Mouse (Mus musculus): Measurements from ENCODE around the gene Sgca. TPM values are rescaled to one million over a fixed set of nuclear protein-coding genes. Genes with fewer than 3 reads are reported as not detected.

The Sgca gene
- polyA plus RNA-seq, 1 experiment, result not detected

- 0 out of 2 replicates have a peak, but pooled peaks cover 5% of the 10 kb centered on the region for H3K4me1 ChIP-seq (ENCODE audit: control insufficient read depth, insufficient read depth, low read length)
- peak overlapping the region; percentile 87 for H3K27ac ChIP-seq (ENCODE audit: insufficient read depth, low read length)
- TF ChIP-seq POLR2A (IDR thresholded peaks at IDR 0.05; ENCODE audit: low read depth, low read length), result peak; percentile 35; the same call in 1 of the 2 replicates
- TF ChIP-seq CTCF (IDR thresholded peaks at IDR 0.05; ENCODE audit: borderline replicate concordance, insufficient read depth, low read length), result 0 out of 2 replicates have a peak, but pooled peaks have one; percentile 5
- H3K4me3 ChIP-seq (ENCODE audit: insufficient read depth, low read length), result no peak overlapping the region; the same call in 1 of the 2 replicates
These were observed 35.0 kb downstream of the Sgca start for GRCm38 (mm10) chr11:94941121-94941520.

GRCm38 (mm10) chr11:94939280-94939679 is 36.8 kb downstream of the Sgca start:
- peak; percentile 66; the same call in 1 of the 2 replicates for TF ChIP-seq CTCF (IDR thresholded peaks at IDR 0.05; ENCODE audit: borderline replicate concordance, insufficient read depth, low read length)
- TF ChIP-seq POLR2A (IDR thresholded peaks at IDR 0.05; ENCODE audit: low read depth, low read length), result peak; percentile 57; the same call in 1 of the 2 replicates
- Histone ChIP-seq H3K4me3 (ENCODE audit: insufficient read depth, low read length) (peak overlapping the region; percentile 90), H3K27ac (ENCODE audit: insufficient read depth, low read length) (peak overlapping the region; percentile 87), H3K4me1 (ENCODE audit: control insufficient read depth, insufficient read depth, low read length) (peaks cover 4% of the 10 kb centered on the region)

GRCm38 (mm10) chr11:94938296-94938695 is 37.8 kb downstream of the Sgca start:
- no peak; the same call in 1 of the 2 replicates for TF ChIP-seq POLR2A (IDR thresholded peaks at IDR 0.05; ENCODE audit: low read depth, low read length)
- no peak for TF ChIP-seq CTCF (IDR thresholded peaks at IDR 0.05; ENCODE audit: borderline replicate concordance, insufficient read depth, low read length)
- peaks cover 9% of the 10 kb centered on the region for H3K4me1 ChIP-seq (ENCODE audit: control insufficient read depth, insufficient read depth, low read length)
- H3K27ac ChIP-seq (ENCODE audit: insufficient read depth, low read length), result peak overlapping the region; percentile 87
- H3K4me3 ChIP-seq (ENCODE audit: insufficient read depth, low read length), result peak overlapping the region; percentile 90

- TF ChIP-seq CTCF (IDR thresholded peaks at IDR 0.05; ENCODE audit: borderline replicate concordance, insufficient read depth, low read length) (no peak), POLR2A (IDR thresholded peaks at IDR 0.05; ENCODE audit: low read depth, low read length) (peak; percentile 66)
- H3K4me1 ChIP-seq (ENCODE audit: control insufficient read depth, insufficient read depth, low read length), result peaks cover 10% of the 10 kb centered on the region
- H3K27ac ChIP-seq (ENCODE audit: insufficient read depth, low read length), result peak overlapping the region; percentile 87
- H3K4me3 ChIP-seq (ENCODE audit: insufficient read depth, low read length), result peak overlapping the region; percentile 90
These were observed 38.3 kb downstream of the Sgca start for GRCm38 (mm10) chr11:94937787-94938186.

GRCm38 (mm10) chr11:94937335-94937781 is 38.8 kb downstream of the Sgca start:
- peaks cover 11% of the 10 kb centered on the region for H3K4me1 ChIP-seq (ENCODE audit: control insufficient read depth, insufficient read depth, low read length)
- peak overlapping the region; percentile 90 for H3K4me3 ChIP-seq (ENCODE audit: insufficient read depth, low read length)
- peak; percentile 19; the same call in 1 of the 2 replicates for TF ChIP-seq POLR2A (IDR thresholded peaks at IDR 0.05; ENCODE audit: low read depth, low read length)
- TF ChIP-seq CTCF (IDR thresholded peaks at IDR 0.05; ENCODE audit: borderline replicate concordance, insufficient read depth, low read length), result no peak
- peak overlapping the region; percentile 87 for H3K27ac ChIP-seq (ENCODE audit: insufficient read depth, low read length)

GRCm38 (mm10) chr11:94936851-94937295 is 39.3 kb downstream of the Sgca start:
- TF ChIP-seq CTCF (IDR thresholded peaks at IDR 0.05; ENCODE audit: borderline replicate concordance, insufficient read depth, low read length) (peak; percentile 65; the same call in 1 of the 2 replicates), POLR2A (IDR thresholded peaks at IDR 0.05; ENCODE audit: low read depth, low read length) (peak; percentile 72)
- Histone ChIP-seq H3K4me1 (ENCODE audit: control insufficient read depth, insufficient read depth, low read length) (peaks cover 11% of the 10 kb centered on the region), H3K4me3 (ENCODE audit: insufficient read depth, low read length) (peak overlapping the region; percentile 90), H3K27ac (ENCODE audit: insufficient read depth, low read length) (peak overlapping the region; percentile 87)

GRCm38 (mm10) chr11:94936045-94936444 is 40.1 kb downstream of the Sgca start, which contains the start of gene Col1a1:
Col1a1 (plus strand) TSS chr11:94936224.
- peak within 1 kb of the TSS; percentile 97 for H3K27ac ChIP-seq (ENCODE audit: insufficient read depth, low read length)
- peak; percentile 99 for TF ChIP-seq POLR2A (IDR thresholded peaks at IDR 0.05; ENCODE audit: low read depth, low read length)
- TF ChIP-seq CTCF (IDR thresholded peaks at IDR 0.05; ENCODE audit: borderline replicate concordance, insufficient read depth, low read length), result no peak
- H3K4me1 ChIP-seq (ENCODE audit: control insufficient read depth, insufficient read depth, low read length), result peaks cover 11% of the 10 kb centered on the region
- H3K4me3 ChIP-seq (ENCODE audit: insufficient read depth, low read length), result peak within 1 kb of the TSS; percentile 90

GRCm38 (mm10) chr11:94934526-94934925 is 41.6 kb downstream of the Sgca start:
- peaks cover 20% of the 10 kb centered on the region for H3K4me1 ChIP-seq (ENCODE audit: control insufficient read depth, insufficient read depth, low read length)
- no peak overlapping the region for H3K4me3 ChIP-seq (ENCODE audit: insufficient read depth, low read length)
- peak overlapping the region; percentile 99 for H3K27ac ChIP-seq (ENCODE audit: insufficient read depth, low read length)
- no peak for TF ChIP-seq CTCF (IDR thresholded peaks at IDR 0.05; ENCODE audit: borderline replicate concordance, insufficient read depth, low read length)
- no peak for TF ChIP-seq POLR2A (IDR thresholded peaks at IDR 0.05; ENCODE audit: low read depth, low read length)

- H3K4me1 ChIP-seq (ENCODE audit: control insufficient read depth, insufficient read depth, low read length), result peaks cover 21% of the 10 kb centered on the region
- peak overlapping the region; percentile 99 for H3K27ac ChIP-seq (ENCODE audit: insufficient read depth, low read length)
- H3K4me3 ChIP-seq (ENCODE audit: insufficient read depth, low read length), result no peak overlapping the region
- TF ChIP-seq CTCF (IDR thresholded peaks at IDR 0.05; ENCODE audit: borderline replicate concordance, insufficient read depth, low read length), result no peak
- TF ChIP-seq POLR2A (IDR thresholded peaks at IDR 0.05; ENCODE audit: low read depth, low read length), result peak; percentile 60; the same call in 1 of the 2 replicates
These were observed 42.5 kb downstream of the Sgca start for GRCm38 (mm10) chr11:94933584-94933983.

- Histone ChIP-seq H3K4me1 (ENCODE audit: control insufficient read depth, insufficient read depth, low read length) (peaks cover 28% of the 10 kb centered on the region), H3K4me3 (ENCODE audit: insufficient read depth, low read length) (no peak overlapping the region)
- TF ChIP-seq POLR2A (IDR thresholded peaks at IDR 0.05; ENCODE audit: low read depth, low read length) (no peak), CTCF (IDR thresholded peaks at IDR 0.05; ENCODE audit: borderline replicate concordance, insufficient read depth, low read length) (no peak)
These were observed 46.0 kb downstream of the Sgca start for GRCm38 (mm10) chr11:94930151-94930550.

More at GRCm38 (mm10) chr11:94930151-94930550, 46.0 kb downstream of the Sgca start:
- peak overlapping the region; percentile 98 for H3K27ac ChIP-seq (ENCODE audit: insufficient read depth, low read length)
